Mouse (Mus musculus): ENCODE measurements around the gene 2310061I04Rik. TPM values are rescaled to one million over a fixed set of nuclear protein-coding genes. Genes with fewer than 3 reads are reported as not detected.

Gene 2310061I04Rik
- polyA plus RNA-seq, 1 experiment from 2014 or later: 34.6 TPM

- Histone ChIP-seq H3K4me2 (ENCODE audit: low read depth, low read length) (peak overlapping the region; percentile 83), H3K36me3 (ENCODE audit: control insufficient read depth, insufficient read depth) (peaks cover 8% of the 10 kb centered on the region), H3K9me3 (replicated peaks; ENCODE audit: control insufficient read depth, low read length) (peaks cover 3% of the 10 kb centered on the region; the same call in 1 of the 2 replicates), H3K27me3 (ENCODE audit: control insufficient read depth, insufficient read depth, low read length) (no peaks in the 10 kb centered on the region), H3K9ac (ENCODE audit: low read length) (peak overlapping the region; percentile 73), H3K4me1 (ENCODE audit: control insufficient read depth, insufficient read depth, low read length) (peaks cover 44% of the 10 kb centered on the region), H3K4me3 (ENCODE audit: low read length) (peak overlapping the region; percentile 69), H3K27ac (ENCODE audit: low read length) (peak overlapping the region; percentile 96)
- 21% methylated on average over 16 of the region's 17 CpGs for WGBS
- no peak for ATAC-seq (replicated peaks; ENCODE audit: extremely low read depth, insufficient read depth, low FRiP score)
Measured at GRCm38 (mm10) chr17:35868165-35868820, 28.9 kb downstream of the 2310061I04Rik start.

- Histone ChIP-seq H3K27ac (ENCODE audit: low read length) (peak overlapping the region; percentile 96), H3K9ac (ENCODE audit: low read length) (peak overlapping the region; percentile 73), H3K4me1 (ENCODE audit: control insufficient read depth, insufficient read depth, low read length) (peaks cover 40% of the 10 kb centered on the region), H3K36me3 (ENCODE audit: control insufficient read depth, insufficient read depth) (peaks cover 8% of the 10 kb centered on the region), H3K27me3 (ENCODE audit: control insufficient read depth, insufficient read depth, low read length) (no peaks in the 10 kb centered on the region), H3K4me3 (ENCODE audit: low read length) (peak overlapping the region; percentile 69), H3K9me3 (replicated peaks; ENCODE audit: control insufficient read depth, low read length) (peaks cover 3% of the 10 kb centered on the region; the same call in 1 of the 2 replicates), H3K4me2 (ENCODE audit: low read depth, low read length) (peak overlapping the region; percentile 83)
- 6% methylated on average over 26 of the region's 26 CpGs for WGBS
- no peak for ATAC-seq (replicated peaks; ENCODE audit: extremely low read depth, insufficient read depth, low FRiP score)
Measured at GRCm38 (mm10) chr17:35866911-35867890, 30.0 kb downstream of the 2310061I04Rik start.

- H3K4me2 ChIP-seq (ENCODE audit: low read depth, low read length): peak overlapping the region; percentile 83
- peak; percentile 59 for ATAC-seq (replicated peaks; ENCODE audit: extremely low read depth, insufficient read depth, low FRiP score)
- H3K9ac ChIP-seq (ENCODE audit: low read length): peak overlapping the region; percentile 73
- peaks cover 43% of the 10 kb centered on the region for H3K4me1 ChIP-seq (ENCODE audit: control insufficient read depth, insufficient read depth, low read length)
- H3K27me3 ChIP-seq (ENCODE audit: control insufficient read depth, insufficient read depth, low read length): no peaks in the 10 kb centered on the region
- peaks cover 7% of the 10 kb centered on the region for H3K36me3 ChIP-seq (ENCODE audit: control insufficient read depth, insufficient read depth)
- under 1% methylated on average over 37 of the region's 38 CpGs for WGBS
- peaks cover 2% of the 10 kb centered on the region; the same call in 1 of the 2 replicates for H3K9me3 ChIP-seq (replicated peaks; ENCODE audit: control insufficient read depth, low read length)
- peak overlapping the region; percentile 69 for H3K4me3 ChIP-seq (ENCODE audit: low read length)
- H3K27ac ChIP-seq (ENCODE audit: low read length): peak overlapping the region; percentile 96
Measured at GRCm38 (mm10) chr17:35866281-35866831, 30.9 kb downstream of the 2310061I04Rik start.

- Histone ChIP-seq H3K4me1 (ENCODE audit: control insufficient read depth, insufficient read depth, low read length) (peaks cover 40% of the 10 kb centered on the region), H3K4me3 (ENCODE audit: low read length) (peak within 1 kb of the TSS; percentile 69), H3K36me3 (ENCODE audit: control insufficient read depth, insufficient read depth) (peaks cover 4% of the 10 kb centered on the region; the same call in 1 of the 2 replicates), H3K4me2 (ENCODE audit: low read depth, low read length) (peak within 1 kb of the TSS; percentile 83), H3K27me3 (ENCODE audit: control insufficient read depth, insufficient read depth, low read length) (no peaks in the 10 kb centered on the region), H3K9me3 (replicated peaks; ENCODE audit: control insufficient read depth, low read length) (no peaks in the 10 kb centered on the region), H3K27ac (ENCODE audit: low read length) (peak within 1 kb of the TSS; percentile 96), H3K9ac (ENCODE audit: low read length) (peak within 1 kb of the TSS; percentile 73)
- under 1% methylated on average over 42 of the region's 48 CpGs for whole genome bisulfite sequencing
- ATAC-seq (replicated peaks; ENCODE audit: extremely low read depth, insufficient read depth, low FRiP score): peak; percentile 56
Measured at GRCm38 (mm10) chr17:35865481-35866280, 31.6 kb downstream of the 2310061I04Rik start, which contains the start of gene Ppp1r18. Ppp1r18 (plus strand) TSS chr17:35865593.

GRCm38 (mm10) chr17:35864832-35865353 is 32.3 kb downstream of the 2310061I04Rik start:
- Histone ChIP-seq H3K27me3 (ENCODE audit: control insufficient read depth, insufficient read depth, low read length) (no peaks in the 10 kb centered on the region), H3K36me3 (ENCODE audit: control insufficient read depth, insufficient read depth) (peaks cover 4% of the 10 kb centered on the region; the same call in 1 of the 2 replicates), H3K4me2 (ENCODE audit: low read depth, low read length) (peak overlapping the region; percentile 83), H3K4me3 (ENCODE audit: low read length) (peak overlapping the region; percentile 69), H3K4me1 (ENCODE audit: control insufficient read depth, insufficient read depth, low read length) (peaks cover 37% of the 10 kb centered on the region), H3K9me3 (replicated peaks; ENCODE audit: control insufficient read depth, low read length) (no peaks in the 10 kb centered on the region), H3K9ac (ENCODE audit: low read length) (peak overlapping the region; percentile 73), H3K27ac (ENCODE audit: low read length) (peak overlapping the region; percentile 96)
- no peak for ATAC-seq (replicated peaks; ENCODE audit: extremely low read depth, insufficient read depth, low FRiP score)
- 28% methylated on average over 10 of the region's 10 CpGs for WGBS

GRCm38 (mm10) chr17:35861198-35861857 is 35.9 kb downstream of the 2310061I04Rik start, which contains the start of gene Nrm:
Nrm (plus strand) TSS chr17:35861318.
- Histone ChIP-seq H3K9ac (ENCODE audit: low read length) (peak within 1 kb of the TSS; percentile 72), H3K4me1 (ENCODE audit: control insufficient read depth, insufficient read depth, low read length) (peaks cover 15% of the 10 kb centered on the region), H3K36me3 (ENCODE audit: control insufficient read depth, insufficient read depth) (peaks cover 14% of the 10 kb centered on the region), H3K27me3 (ENCODE audit: control insufficient read depth, insufficient read depth, low read length) (no peaks in the 10 kb centered on the region), H3K4me2 (ENCODE audit: low read depth, low read length) (peak within 1 kb of the TSS; percentile 66), H3K4me3 (ENCODE audit: low read length) (peak within 1 kb of the TSS; percentile 79), H3K27ac (ENCODE audit: low read length) (peak within 1 kb of the TSS; percentile 94), H3K9me3 (replicated peaks; ENCODE audit: control insufficient read depth, low read length) (no peaks in the 10 kb centered on the region)
- peak; percentile 89 for ATAC-seq (replicated peaks; ENCODE audit: extremely low read depth, insufficient read depth, low FRiP score)
- WGBS: 0% methylated on average over 47 of the region's 47 CpGs

GRCm38 (mm10) chr17:35860831-35861197 is 36.4 kb downstream of the 2310061I04Rik start:
- peak overlapping the region; percentile 72 for H3K9ac ChIP-seq (ENCODE audit: low read length)
- peak overlapping the region; percentile 94 for H3K27ac ChIP-seq (ENCODE audit: low read length)
- H3K4me1 ChIP-seq (ENCODE audit: control insufficient read depth, insufficient read depth, low read length): peaks cover 15% of the 10 kb centered on the region
- peak overlapping the region; percentile 79 for H3K4me3 ChIP-seq (ENCODE audit: low read length)
- H3K4me2 ChIP-seq (ENCODE audit: low read depth, low read length): peak overlapping the region; percentile 66
- peaks cover 14% of the 10 kb centered on the region for H3K36me3 ChIP-seq (ENCODE audit: control insufficient read depth, insufficient read depth)
- H3K9me3 ChIP-seq (replicated peaks; ENCODE audit: control insufficient read depth, low read length): no peaks in the 10 kb centered on the region
- WGBS: 6% methylated on average over 12 of the region's 12 CpGs
- H3K27me3 ChIP-seq (ENCODE audit: control insufficient read depth, insufficient read depth, low read length): no peaks in the 10 kb centered on the region
- ATAC-seq (replicated peaks; ENCODE audit: extremely low read depth, insufficient read depth, low FRiP score): no peak
